Mouse (Mus musculus) WW6 (cell line): Measurements from ENCODE around the gene Snf8.

ENCODE experiments used
- DNase-seq: peaks from one replicate; pipeline ENCODE4 v3.0.0-alpha.2; 2013; ENCODE audit warnings: low read depth, low spot score

Gene Snf8

DNA sequence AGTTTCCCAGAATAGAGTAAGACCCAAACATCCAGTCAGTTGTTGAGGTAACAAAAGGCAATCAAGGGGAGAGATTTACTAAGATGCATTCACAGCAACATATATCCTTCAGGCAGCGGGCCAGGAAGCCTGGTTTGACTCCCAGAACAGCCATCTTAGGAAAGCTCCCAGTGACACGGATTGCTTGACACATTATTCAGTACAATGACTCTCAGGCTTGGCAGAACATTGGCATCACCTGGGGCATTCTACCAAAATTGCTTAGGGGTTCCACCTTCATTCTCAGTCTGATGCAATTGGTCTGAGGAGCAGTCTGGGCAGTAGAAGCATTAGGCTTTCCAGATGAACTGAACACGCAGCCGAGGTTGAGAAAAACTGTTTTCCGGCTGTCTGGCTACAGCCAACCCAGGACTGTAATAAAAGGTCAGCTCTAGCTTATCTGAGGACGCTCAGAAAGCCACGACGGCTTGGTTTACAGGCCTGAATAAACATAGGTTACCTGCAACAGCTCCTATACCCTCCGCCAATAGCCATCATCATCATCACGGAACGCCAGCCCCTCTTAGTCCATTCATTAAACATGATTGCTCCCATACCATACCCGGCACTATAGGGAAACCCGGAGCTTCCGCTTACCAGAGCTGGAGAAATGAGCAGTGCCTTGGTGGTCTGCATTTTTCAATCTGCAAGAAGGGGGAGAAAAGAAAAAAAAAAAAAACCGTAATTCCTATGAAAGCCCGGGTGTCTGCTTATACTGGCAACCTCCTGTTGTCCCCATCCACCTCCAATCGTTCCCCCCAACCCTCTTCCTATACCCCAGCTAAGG, 39.9 kb downstream of the Snf8 start:
- no peak for DNase-seq

DNA sequence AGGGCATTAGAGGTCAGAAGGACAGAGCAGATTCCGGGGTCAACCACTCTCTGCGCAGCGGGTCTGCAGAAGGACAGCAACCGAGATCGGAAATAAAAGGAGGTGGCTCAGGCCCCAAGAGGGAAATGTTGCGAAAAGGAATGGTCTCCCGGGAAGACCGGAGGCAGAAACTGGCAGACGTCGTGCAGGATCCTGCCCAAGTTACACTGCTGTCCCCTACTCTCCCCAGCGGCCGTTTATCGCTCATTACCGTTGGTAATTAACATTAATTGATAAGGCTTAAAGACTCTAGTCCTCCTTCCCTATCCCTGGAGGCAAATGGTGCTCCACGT, 40.5 kb downstream of the Snf8 start:
- DNase-seq = no peak

DNA sequence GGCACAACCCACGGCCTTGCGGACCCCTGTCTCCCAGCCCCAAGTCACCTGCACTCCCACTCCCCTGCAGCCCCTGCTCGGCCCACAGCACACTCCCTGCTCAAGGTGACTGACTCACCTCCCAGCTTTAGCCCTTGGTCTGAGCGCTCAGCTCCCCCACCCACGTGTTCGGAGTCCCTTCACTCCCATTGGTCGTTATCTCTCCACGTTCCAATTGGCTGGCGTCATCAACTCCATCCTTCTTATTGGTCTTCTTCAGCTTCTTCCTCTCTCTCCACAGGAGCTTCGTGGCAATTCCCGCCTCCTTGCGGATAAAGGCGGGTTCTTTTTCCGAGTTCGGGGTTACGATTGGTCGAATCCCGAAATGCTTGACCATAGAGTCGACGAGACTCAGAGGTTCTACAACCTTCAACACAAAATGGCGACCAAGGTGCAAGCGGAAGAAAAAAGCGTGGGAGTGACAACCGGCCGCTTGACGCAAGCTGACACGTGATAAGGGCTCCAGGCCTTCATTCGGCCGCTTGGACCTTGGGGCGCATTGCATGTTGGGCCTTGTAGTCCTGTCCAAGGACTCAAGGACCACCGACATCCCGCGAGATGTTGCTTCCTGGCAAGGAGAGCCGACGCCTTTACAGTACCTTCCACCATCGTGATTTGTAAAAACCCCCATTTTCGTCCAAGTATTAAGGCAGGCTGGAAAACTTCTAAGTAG, 41.0 kb downstream of the Snf8 start, which contains the start of gene Atp5g1:
Atp5g1 (minus strand) TSS at position 162 of the 712 bp plus-strand sequence.
- DNase-seq = peak; percentile 100

DNA sequence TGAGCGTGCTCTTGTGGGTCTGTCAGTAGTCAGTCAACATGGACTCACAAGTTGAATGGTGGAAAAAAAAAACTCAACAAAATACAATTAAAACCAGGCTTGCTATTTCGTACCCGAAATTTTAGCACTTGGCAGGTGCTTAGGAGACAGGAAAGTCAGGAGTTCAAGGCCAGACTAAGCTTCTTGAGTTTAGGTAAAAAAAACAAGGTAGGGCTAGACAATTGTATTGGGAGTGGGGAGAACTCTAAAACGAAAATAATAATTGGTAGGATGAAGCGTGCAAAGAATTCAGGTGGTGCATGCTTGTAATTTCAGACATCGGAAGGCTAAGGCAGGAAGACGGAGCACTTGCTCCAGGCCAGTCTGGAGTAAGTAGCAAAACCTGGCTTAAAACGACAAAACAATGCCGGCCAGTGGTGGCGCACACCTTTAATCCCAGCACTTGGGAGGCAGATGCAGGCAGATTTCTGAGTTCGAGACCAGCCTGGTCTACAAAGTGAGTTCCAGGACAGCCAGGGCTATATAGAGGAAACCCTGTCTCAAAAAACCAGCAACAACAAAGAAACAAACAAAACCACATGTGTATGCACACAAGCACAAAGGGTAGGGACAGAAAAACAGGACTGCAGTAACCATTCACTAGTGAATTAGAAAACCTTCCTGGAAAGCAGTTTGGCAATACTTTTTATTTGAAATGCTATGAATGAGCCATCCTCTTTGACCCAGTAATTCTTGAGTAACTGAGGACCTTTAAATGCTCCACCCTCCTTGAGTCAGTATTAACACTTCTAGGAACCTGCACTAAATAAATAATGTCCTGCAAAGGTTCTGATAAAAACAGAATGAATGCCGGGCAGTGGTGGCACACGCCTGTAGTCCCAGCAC, 41.8 kb downstream of the Snf8 start:
- DNase-seq = no peak

DNA sequence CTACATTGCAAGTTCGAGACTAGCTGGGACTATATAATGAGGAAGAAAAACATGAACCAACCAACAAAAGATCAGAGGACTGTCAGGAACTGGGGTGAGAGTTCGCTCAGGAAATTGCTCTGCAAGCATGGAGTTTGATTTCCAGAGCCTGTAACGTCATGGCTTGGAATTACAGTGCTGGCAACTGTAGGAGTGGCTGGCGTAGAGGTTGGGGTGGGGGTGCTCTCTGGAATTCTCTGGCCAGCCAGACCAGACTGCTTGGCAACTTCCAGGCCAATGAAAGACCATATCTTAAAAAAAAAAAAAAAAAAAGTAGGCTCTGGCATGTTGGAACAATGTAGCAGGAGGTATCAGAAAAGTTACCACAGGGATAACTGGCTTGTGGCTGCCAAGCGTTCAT, 46.1 kb downstream of the Snf8 start:
- DNase-seq = no peak

DNA sequence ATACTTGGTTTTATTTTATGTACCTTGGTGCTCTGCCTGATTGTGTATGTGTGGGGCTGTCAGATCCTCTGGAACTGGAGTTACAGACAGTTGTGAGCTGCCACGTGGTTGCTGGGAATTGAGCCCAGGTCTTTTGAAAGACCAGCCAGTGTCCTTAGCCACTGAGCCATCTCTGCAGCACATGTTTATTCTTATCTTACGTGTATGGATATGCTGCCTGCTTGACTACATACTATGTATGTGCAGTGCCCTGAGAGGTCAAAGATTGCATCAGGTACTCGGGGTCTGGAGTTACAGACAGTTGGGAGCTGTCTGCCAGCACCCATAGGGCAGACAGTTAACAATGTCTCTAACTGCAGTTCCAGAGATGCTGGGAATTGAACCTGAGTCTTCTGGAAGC, 48.0 kb downstream of the Snf8 start:
- no peak for DNase-seq

DNA sequence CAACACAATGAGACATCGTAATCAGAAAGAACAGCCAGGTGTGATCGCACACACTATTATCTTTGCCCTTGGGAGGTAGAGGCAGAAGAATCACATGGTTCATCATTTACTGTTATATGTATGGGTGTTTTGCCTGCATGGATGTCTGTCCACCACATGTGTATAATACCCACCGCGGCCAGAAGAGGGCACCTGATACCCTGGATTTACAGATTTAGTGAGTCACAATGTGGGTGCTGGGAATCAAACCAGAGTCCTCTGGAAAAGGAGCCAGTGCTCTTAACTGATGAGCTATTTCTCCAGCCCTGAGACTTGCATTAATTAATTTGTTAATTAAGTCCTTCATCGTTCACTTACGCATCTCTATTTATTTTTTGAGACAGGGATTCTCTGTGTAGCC, 53.3 kb downstream of the Snf8 start:
- DNase-seq = no peak

DNA sequence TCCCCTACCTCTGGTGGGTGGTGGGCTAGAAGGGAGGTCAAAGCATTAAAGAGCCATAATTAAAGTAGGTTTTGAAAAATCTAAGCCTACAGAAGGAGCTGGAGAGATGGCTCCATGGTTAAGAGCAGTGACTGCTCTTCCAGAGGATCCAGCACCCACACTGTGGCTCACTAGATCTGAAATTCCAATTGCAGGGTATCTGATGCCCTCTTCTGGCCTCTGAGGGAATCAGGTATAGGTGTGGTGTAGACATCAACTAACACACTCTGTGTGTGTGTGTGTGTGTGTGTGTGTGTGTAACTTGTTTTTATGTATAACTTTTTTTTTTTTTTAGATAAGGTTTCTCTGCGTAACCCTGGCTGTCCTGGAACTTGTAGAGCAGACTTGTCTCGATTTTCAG, 56.4 kb downstream of the Snf8 start:
- DNase-seq = no peak

DNA sequence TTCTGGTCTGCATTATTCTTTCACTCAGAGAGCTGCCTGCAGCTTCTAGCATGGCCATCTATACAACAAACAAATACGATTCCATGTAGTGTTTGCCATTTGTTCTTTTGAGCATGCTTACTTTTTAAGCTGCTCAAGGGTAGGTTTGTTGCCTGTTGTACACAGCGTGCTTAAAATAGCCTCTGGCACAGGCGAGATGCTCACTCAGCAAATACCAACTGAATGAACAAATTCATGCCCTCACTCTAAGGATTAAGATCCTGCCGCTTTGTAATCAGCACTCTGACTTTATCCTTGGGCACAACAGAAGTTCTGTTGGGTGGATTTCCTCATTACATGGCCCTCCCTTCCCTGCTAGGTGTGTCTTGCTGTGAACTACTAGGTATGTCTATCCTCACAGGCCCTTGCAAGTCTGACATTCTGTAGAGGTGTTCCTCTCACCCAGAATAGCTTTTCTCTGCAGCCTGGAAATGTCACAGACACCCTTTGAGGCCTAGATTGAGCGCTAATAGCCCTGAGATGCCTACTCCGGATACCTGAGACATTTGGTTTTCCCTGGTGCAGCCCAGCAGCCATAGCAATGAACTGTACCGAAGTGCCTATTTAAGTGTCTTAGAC, 58.1 kb downstream of the Snf8 start:
- DNase-seq = no peak

DNA sequence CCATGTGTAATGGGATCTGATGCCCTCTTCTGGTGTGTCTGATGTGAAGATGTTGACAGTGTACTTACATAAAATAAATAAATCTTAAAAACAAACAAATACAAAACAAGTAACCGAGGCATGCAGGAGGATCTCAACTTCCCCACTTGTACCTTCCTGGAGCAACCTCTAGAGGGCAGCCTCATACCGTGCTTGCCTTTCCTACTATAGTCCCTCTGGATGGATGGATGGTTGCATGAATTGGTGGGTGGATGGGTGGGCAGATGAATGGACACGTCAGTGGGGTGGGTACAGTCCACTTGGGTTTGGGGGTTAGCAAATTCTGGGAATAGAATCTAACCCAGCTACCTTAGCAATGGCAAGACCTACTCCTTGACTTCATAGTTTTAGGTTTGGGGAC, 58.7 kb downstream of the Snf8 start:
- no peak for DNase-seq
